Mouse (Mus musculus): ENCODE measurements at regions not wholly inside any gene's neighbourhood (a gene's known extent, or its start where the extent isn't known, plus 50 kb on each side); places are given as distances from the start of the nearest gene placed in this dataset.

GRCm38 (mm10) chr1:89235296-89235695 lies 165.1 kb downstream of the Sh3bp4 start:
- WGBS = 56% methylated on average over 3 of the region's 3 CpGs
- Histone ChIP-seq H3K27ac (replicated peaks; ENCODE audit: low read depth, low read length) (no peak overlapping the region), H3K9me3 (ENCODE audit: control insufficient read depth, low read length) (no peaks in the 10 kb centered on the region), H3K36me3 (ENCODE audit: control insufficient read depth, insufficient read depth, low read length) (no peaks in the 10 kb centered on the region), H3K27me3 (ENCODE audit: control insufficient read depth, insufficient read depth, low read length) (no peaks in the 10 kb centered on the region), H3K9ac (ENCODE audit: low read depth, low read length, severe bottlenecking) (no peak overlapping the region), H3K4me2 (replicated peaks; ENCODE audit: low read depth, low read length, severe bottlenecking) (no peak overlapping the region), H3K4me3 (replicated peaks; ENCODE audit: low read length) (no peak overlapping the region), H3K4me1 (ENCODE audit: control insufficient read depth, insufficient read depth, low read length) (0 out of 2 replicates have a peak, but pooled peaks cover 5% of the 10 kb centered on the region)
- no peak for TF ChIP-seq POLR2A (IDR thresholded peaks at IDR 0.05; ENCODE audit: borderline replicate concordance, extremely low read depth, insufficient read depth, insufficient read length)
- ATAC-seq (ENCODE audit: low FRiP score, low read depth) (peak; percentile 79), DNase-seq (ENCODE audit: low spot score) (peak; percentile 87)

DNA sequence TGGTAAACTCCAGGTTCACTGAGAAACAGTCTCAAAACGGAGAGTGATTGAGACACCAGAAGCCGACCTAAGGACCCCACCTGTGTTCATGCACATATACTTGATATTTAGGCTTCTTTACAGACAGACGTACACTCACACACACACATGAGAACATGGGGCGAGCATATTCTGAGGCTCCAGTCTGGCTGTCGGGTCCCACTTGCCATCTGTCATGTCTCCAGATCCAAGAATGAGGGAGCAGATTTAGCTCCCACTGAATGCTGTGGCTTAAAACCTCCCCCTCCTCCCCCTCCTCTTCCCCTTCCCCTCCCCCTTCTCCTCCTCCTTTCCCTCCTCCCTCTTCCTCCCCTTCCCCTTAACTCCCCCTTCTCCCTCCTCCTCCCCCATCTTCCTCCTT lies 167.5 kb downstream of the Sh3bp4 start:
- H3K4me1 ChIP-seq (ENCODE audit: control insufficient read depth, insufficient read depth, low read length) = no peaks in the 10 kb centered on the region
- ATAC-seq (ENCODE audit: low FRiP score, low read depth) (no peak), DNase-seq (ENCODE audit: low spot score) (no peak)
- no peaks in the 10 kb centered on the region for H3K27me3 ChIP-seq (ENCODE audit: control insufficient read depth, insufficient read depth, low read length)
- TF ChIP-seq POLR2A (IDR thresholded peaks at IDR 0.05; ENCODE audit: borderline replicate concordance, extremely low read depth, insufficient read depth, insufficient read length) = no peak
- no peak overlapping the region for H3K9ac ChIP-seq (ENCODE audit: low read depth, low read length, severe bottlenecking)
- no peaks in the 10 kb centered on the region for H3K9me3 ChIP-seq (ENCODE audit: control insufficient read depth, low read length)
- no peaks in the 10 kb centered on the region for H3K36me3 ChIP-seq (ENCODE audit: control insufficient read depth, insufficient read depth, low read length)
- H3K27ac ChIP-seq (replicated peaks; ENCODE audit: low read depth, low read length) = no peak overlapping the region
- 68% methylated on average over 5 of the region's 5 CpGs for WGBS
- H3K4me3 ChIP-seq (replicated peaks; ENCODE audit: low read length) = no peak overlapping the region
- no peak overlapping the region for H3K4me2 ChIP-seq (replicated peaks; ENCODE audit: low read depth, low read length, severe bottlenecking)

DNA sequence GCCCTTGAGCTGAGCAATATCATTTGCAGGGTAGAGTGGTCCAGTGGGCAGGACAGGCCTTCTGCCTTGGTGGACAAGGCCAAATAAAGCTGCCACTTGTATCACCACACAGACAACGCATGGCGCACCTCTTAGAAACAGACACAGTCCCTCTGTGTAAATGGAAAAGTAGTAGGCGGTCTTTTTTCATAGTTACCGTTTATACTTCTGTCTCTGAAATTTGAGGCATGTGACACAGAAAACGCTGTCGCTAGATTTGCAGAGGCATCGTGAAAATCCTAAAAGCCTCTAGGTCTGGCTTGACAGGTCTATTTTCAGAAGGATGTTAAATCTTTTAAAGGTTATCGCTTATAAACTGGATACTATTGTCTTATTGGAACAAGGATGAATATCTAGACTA lies 174.4 kb downstream of the Sh3bp4 start:
- ATAC-seq (ENCODE audit: low FRiP score, low read depth) = no peak
- TF ChIP-seq POLR2A (IDR thresholded peaks at IDR 0.05; ENCODE audit: borderline replicate concordance, extremely low read depth, insufficient read depth, insufficient read length) = no peak

GRCm38 (mm10) chr1:89245202-89246003 lies 175.2 kb downstream of the Sh3bp4 start:
- no peaks in the 10 kb centered on the region for H3K27me3 ChIP-seq (ENCODE audit: control insufficient read depth, insufficient read depth, low read length)
- no peak overlapping the region for H3K4me3 ChIP-seq (replicated peaks; ENCODE audit: low read length)
- DNase-seq (ENCODE audit: low spot score) (peak; percentile 50), ATAC-seq (ENCODE audit: low FRiP score, low read depth) (no peak)
- H3K9me3 ChIP-seq (ENCODE audit: control insufficient read depth, low read length) = no peaks in the 10 kb centered on the region; the same call in 1 of the 2 replicates
- H3K4me1 ChIP-seq (ENCODE audit: control insufficient read depth, insufficient read depth, low read length) = peaks cover 5% of the 10 kb centered on the region
- H3K9ac ChIP-seq (ENCODE audit: low read depth, low read length, severe bottlenecking) = no peak overlapping the region
- TF ChIP-seq POLR2A (IDR thresholded peaks at IDR 0.05; ENCODE audit: borderline replicate concordance, extremely low read depth, insufficient read depth, insufficient read length) = no peak
- peak overlapping the region; percentile 24; the same call in 1 of the 2 replicates for H3K4me2 ChIP-seq (replicated peaks; ENCODE audit: low read depth, low read length, severe bottlenecking)
- no peak overlapping the region for H3K27ac ChIP-seq (replicated peaks; ENCODE audit: low read depth, low read length)
- H3K36me3 ChIP-seq (ENCODE audit: control insufficient read depth, insufficient read depth, low read length) = no peaks in the 10 kb centered on the region
- WGBS = 17% methylated on average over 11 of the region's 11 CpGs

More for the DNA sequence above, 174.4 kb downstream of the Sh3bp4 start:
- Histone ChIP-seq H3K27ac (replicated peaks; ENCODE audit: low read depth, low read length) (no peak overlapping the region), H3K27me3 (ENCODE audit: control insufficient read depth, insufficient read depth, low read length) (no peaks in the 10 kb centered on the region), H3K4me1 (ENCODE audit: control insufficient read depth, insufficient read depth, low read length) (peaks cover 5% of the 10 kb centered on the region), H3K4me2 (replicated peaks; ENCODE audit: low read depth, low read length, severe bottlenecking) (no peak overlapping the region), H3K9me3 (ENCODE audit: control insufficient read depth, low read length) (no peaks in the 10 kb centered on the region; the same call in 1 of the 2 replicates), H3K36me3 (ENCODE audit: control insufficient read depth, insufficient read depth, low read length) (no peaks in the 10 kb centered on the region), H3K9ac (ENCODE audit: low read depth, low read length, severe bottlenecking) (no peak overlapping the region), H3K4me3 (replicated peaks; ENCODE audit: low read length) (no peak overlapping the region)
- DNase-seq (ENCODE audit: low spot score) = no peak
- 70% methylated on average over 8 of the region's 8 CpGs for WGBS

- Histone ChIP-seq H3K4me2 (replicated peaks; ENCODE audit: low read depth, low read length, severe bottlenecking) (no peak overlapping the region), H3K9ac (ENCODE audit: low read depth, low read length, severe bottlenecking) (no peak overlapping the region), H3K27ac (replicated peaks; ENCODE audit: low read depth, low read length) (no peak overlapping the region), H3K4me1 (ENCODE audit: control insufficient read depth, insufficient read depth, low read length) (no peaks in the 10 kb centered on the region), H3K9me3 (ENCODE audit: control insufficient read depth, low read length) (no peaks in the 10 kb centered on the region; the same call in 1 of the 2 replicates), H3K4me3 (replicated peaks; ENCODE audit: low read length) (no peak overlapping the region), H3K36me3 (ENCODE audit: control insufficient read depth, insufficient read depth, low read length) (no peaks in the 10 kb centered on the region), H3K27me3 (ENCODE audit: control insufficient read depth, insufficient read depth, low read length) (no peaks in the 10 kb centered on the region)
- TF ChIP-seq POLR2A (IDR thresholded peaks at IDR 0.05; ENCODE audit: borderline replicate concordance, extremely low read depth, insufficient read depth, insufficient read length) = no peak
- WGBS = 12% methylated on average over 2 of the region's 2 CpGs
- DNase-seq (ENCODE audit: low spot score) = peak; percentile 52
- ATAC-seq (ENCODE audit: low FRiP score, low read depth) = peak; percentile 41; the same call in 1 of the 2 replicates
Observed at GRCm38 (mm10) chr1:89251753-89252152, 181.5 kb downstream of the Sh3bp4 start.
